Comparison of ENCODE assay signal across 14 mouse cellular contexts in the genomic region with DNA sequence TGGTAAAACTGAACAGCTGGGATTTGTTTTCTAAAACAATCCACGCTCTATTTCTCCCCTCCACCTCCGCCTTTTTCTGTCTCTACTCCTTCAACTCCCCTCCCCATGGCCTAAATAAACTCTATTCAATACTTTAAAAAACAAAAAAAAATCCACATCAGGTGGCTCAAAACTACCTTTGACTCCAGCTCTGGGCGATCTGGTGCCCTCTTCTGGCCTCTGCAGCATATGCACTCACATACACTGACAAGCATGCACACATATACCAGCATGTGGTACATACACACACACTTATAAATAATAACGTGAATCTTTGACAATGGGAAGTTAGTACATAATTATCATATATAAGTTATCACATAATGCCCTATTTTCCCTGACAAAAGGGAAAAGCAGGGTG. TPM values are rescaled to one million over a fixed set of nuclear protein-coding genes. Genes with fewer than 3 reads are reported as not detected.
DNase-seq lines count a peak whose midpoint lies in the region; ATAC-seq and TF ChIP-seq lines count a peak whose summit lies in the region.
"Had no signal": no experiment of that assay in that cellular context is flagged by ENCODE, and none has a peak within 500 bp of the region (broad histone marks: within the 10 kb centered on the region; RNA-seq: fewer than 3 reads in every experiment).

No protein-coding gene starts in this region.

- no peak overlapping the region for H3K9ac ChIP-seq in liver, embryonic 14.5 days (replicated peaks)
- no peak overlapping the region for H3K9ac ChIP-seq in liver, embryonic 11.5 days (ENCODE audit: low read depth, low read length)
- no peak overlapping the region for H3K9ac ChIP-seq in CH12.LX (ENCODE audit: insufficient read depth, low read depth)
- no peak overlapping the region for H3K9ac ChIP-seq in MEL (ENCODE audit: control insufficient read depth, low read depth, low read length, poor library complexity, severe bottlenecking)
- H3K9ac ChIP-seq in stomach, postnatal 0 days (ENCODE audit: low read length) = no peak overlapping the region
- H3K9ac ChIP-seq: hindbrain, embryonic 15.5 days; liver, embryonic 15.5 days; neural tube, embryonic 15.5 days had no signal

- dilution Hi-C loops in CH12.LX (cut with MboI; ENCODE audit: extremely low pct_ligation_motif_present, extremely low pct_unique_long_range_greater_than_20kb, low sequenced_read_pairs) = no loop called here

- H3K36me3 ChIP-seq in liver, embryonic 14.5 days (replicated peaks; ENCODE audit: control insufficient read depth, insufficient read depth, low read depth) = no peaks in the 10 kb centered on the region
- no peaks in the 10 kb centered on the region for H3K36me3 ChIP-seq in liver, embryonic 11.5 days (ENCODE audit: control insufficient read depth, insufficient read depth, low read length)
- H3K36me3 ChIP-seq in CH12.LX (replicated peaks in 1 of 2; ENCODE audit: control insufficient read depth in 1 of 2, insufficient read depth in 1 of 2, low read length in 1 of 2) (no peaks in the 10 kb centered on the region), MEL (ENCODE audit: control insufficient read depth in 1 of 2, insufficient read depth in 2 of 2, low read length in 2 of 2) (peaks cover 0 to 14% of the 10 kb centered on the region in 2 experiments; a peak in 2 of 4 replicates)
- no peaks in the 10 kb centered on the region for H3K36me3 ChIP-seq in stomach, postnatal 0 days (ENCODE audit: control insufficient read depth, insufficient read depth, low read length)
- H3K36me3 ChIP-seq: hindbrain, embryonic 15.5 days; liver, embryonic 15.5 days; neural tube, embryonic 15.5 days had no signal

- H3K79me2 ChIP-seq in CH12.LX (replicated peaks; ENCODE audit: control insufficient read depth, extremely low read depth, insufficient read depth, poor library complexity, severe bottlenecking) = no peaks in the 10 kb centered on the region
- no peaks in the 10 kb centered on the region for H3K79me2 ChIP-seq in MEL (ENCODE audit: control insufficient read depth, insufficient read depth, low read length, poor library complexity)

- TF ChIP-seq RAD21 in CH12.LX (IDR thresholded peaks at IDR 0.05; ENCODE audit: low read depth, low read length) (peak; percentile 22), MEL (IDR thresholded peaks at IDR 0.05; ENCODE audit: low read depth, low read length) (peak; percentile 2; the same call in 1 of the 2 replicates)

- WGBS in liver, embryonic 14.5 days (ENCODE audit: insufficient replicate concordance) = 80% methylated on average over 4 of the region's 4 CpGs
- WGBS in liver, embryonic 11.5 days = 94% methylated on average over 4 of the region's 4 CpGs
- WGBS in stomach, postnatal 0 days = 86% methylated on average over 4 of the region's 4 CpGs

- DNase-seq in liver, embryonic 14.5 days (ENCODE audit: low read depth in 3 of 3, low spot score in 3 of 3) = no peak
- DNase-seq in liver, embryonic 11.5 days (ENCODE audit: low spot score) = no peak
- no peak for DNase-seq in CH12.LX (ENCODE audit: extremely low read depth)
- DNase-seq in MEL (ENCODE audit: low read depth, low spot score) = peak; percentile 39
- no peak for DNase-seq in stomach, postnatal 0 days (ENCODE audit: low spot score)
- DNase-seq in cerebellum, postnatal 25 days = no peak
- DNase-seq in T-cell, adult 2 months (ENCODE audit: low spot score) = no peak
- DNase-seq: cerebellum, adult 9-11 months; kidney, adult 9 months had no signal

- ATAC-seq in liver, embryonic 14.5 days (ENCODE audit: insufficient read depth) = no peak
- ATAC-seq in liver, embryonic 11.5 days (replicated peaks; ENCODE audit: low FRiP score) = no peak
- no peak for ATAC-seq in stomach, postnatal 0 days (ENCODE audit: low FRiP score, low TSS enrichment)

- H3K9me3 ChIP-seq in liver, embryonic 14.5 days (ENCODE audit: control insufficient read depth, low read length) = no peaks in the 10 kb centered on the region
- no peaks in the 10 kb centered on the region for H3K9me3 ChIP-seq in liver, embryonic 11.5 days (ENCODE audit: control insufficient read depth, low read length)
- H3K9me3 ChIP-seq in CH12.LX (replicated peaks; ENCODE audit: low read length) (peaks cover 4% of the 10 kb centered on the region), MEL (replicated peaks; ENCODE audit: insufficient read depth, low read length) (no peaks in the 10 kb centered on the region)
- no peaks in the 10 kb centered on the region for H3K9me3 ChIP-seq in stomach, postnatal 0 days (ENCODE audit: control insufficient read depth, low read length)
- H3K9me3 ChIP-seq: hindbrain, embryonic 15.5 days; liver, embryonic 15.5 days; neural tube, embryonic 15.5 days had no signal

- H3K4me2 ChIP-seq in liver, embryonic 14.5 days (ENCODE audit: low read depth) = no peak overlapping the region
- H3K4me2 ChIP-seq in liver, embryonic 11.5 days = no peak overlapping the region
- H3K4me2 ChIP-seq in CH12.LX (ENCODE audit: insufficient read depth, low read depth, poor library complexity, severe bottlenecking) = no peak overlapping the region
- no peak overlapping the region for H3K4me2 ChIP-seq in stomach, postnatal 0 days (replicated peaks; ENCODE audit: low read depth)
- H3K4me2 ChIP-seq: hindbrain, embryonic 15.5 days; liver, embryonic 15.5 days; neural tube, embryonic 15.5 days had no signal

- peak; percentile 52 for TF ChIP-seq CTCF in liver, embryonic 14.5 days (IDR thresholded peaks at IDR 0.05; ENCODE audit: low read depth)
- TF ChIP-seq CTCF in CH12.LX (conservative IDR thresholded peaks at IDR 0.05 in 1 of 2, IDR thresholded peaks at IDR 0.05 in 1 of 2; ENCODE audit: low read depth in 2 of 2, low read length in 2 of 2) = peak in 1 of 2 experiments; percentile 49; a peak in 2 of 4 replicates
- peak; percentile 30 to 55 (median 37); a peak in 5 of 6 replicates for TF ChIP-seq CTCF in MEL (IDR thresholded peaks at IDR 0.05 in 2 of 3, conservative IDR thresholded peaks at IDR 0.05 in 1 of 3; ENCODE audit: control insufficient read depth in 1 of 3, insufficient read depth in 1 of 3, low read depth in 2 of 3, low read length in 3 of 3, poor library complexity in 1 of 3, severe bottlenecking in 1 of 3)
- peak; percentile 41 for TF ChIP-seq CTCF in stomach, postnatal 0 days (IDR thresholded peaks at IDR 0.05; ENCODE audit: low read depth)

- in situ Hi-C loops in CH12.LX (cut with MboI; ENCODE audit: low pct_ligation_motif_present, low pct_unique_long_range_greater_than_20kb, low sequenced_read_pairs) = no loop called here

- H3K4me3 ChIP-seq in liver, embryonic 14.5 days (ENCODE audit: insufficient read depth in 1 of 2, low read depth in 2 of 2, low read length in 2 of 2) = no peak overlapping the region
- H3K4me3 ChIP-seq in liver, embryonic 11.5 days (ENCODE audit: low read depth, low read length) = no peak overlapping the region
- H3K4me3 ChIP-seq in CH12.LX (replicated peaks in 1 of 3; ENCODE audit: low read depth in 2 of 3, low read length in 2 of 3, poor library complexity in 1 of 3) (no peak overlapping the region), MEL (ENCODE audit: control insufficient read depth in 1 of 2, insufficient read depth in 1 of 2, low read depth in 2 of 2, low read length in 2 of 2) (no peak overlapping the region)
- no peak overlapping the region for H3K4me3 ChIP-seq in stomach, postnatal 0 days (ENCODE audit: low read depth, low read length)
- H3K4me3 ChIP-seq: hindbrain, embryonic 15.5 days; liver, embryonic 15.5 days; neural tube, embryonic 15.5 days had no signal

- H3K27me3 ChIP-seq in liver, embryonic 14.5 days (ENCODE audit: control insufficient read depth, insufficient read depth, low read length) = no peaks in the 10 kb centered on the region
- H3K27me3 ChIP-seq in liver, embryonic 11.5 days (replicated peaks; ENCODE audit: control insufficient read depth, insufficient read depth, low read length) = no peaks in the 10 kb centered on the region
- H3K27me3 ChIP-seq in CH12.LX (replicated peaks) = no peaks in the 10 kb centered on the region
- no peaks in the 10 kb centered on the region for H3K27me3 ChIP-seq in MEL (ENCODE audit: control insufficient read depth in 1 of 2, insufficient read depth in 2 of 2, low read length in 2 of 2)
- H3K27me3 ChIP-seq in stomach, postnatal 0 days (ENCODE audit: control insufficient read depth, insufficient read depth, low read length) = no peaks in the 10 kb centered on the region
- H3K27me3 ChIP-seq: hindbrain, embryonic 15.5 days; liver, embryonic 15.5 days; neural tube, embryonic 15.5 days had no signal

- TF ChIP-seq EP300 in liver, embryonic 14.5 days (IDR thresholded peaks at IDR 0.05; ENCODE audit: low read depth) = no peak
- TF ChIP-seq EP300 in CH12.LX (IDR thresholded peaks at IDR 0.05; ENCODE audit: low read length) = no peak
- no peak for TF ChIP-seq EP300 in MEL (IDR thresholded peaks at IDR 0.05; ENCODE audit: low read depth in 1 of 2, low read length in 2 of 2)
- TF ChIP-seq EP300 in stomach, postnatal 0 days (optimal IDR thresholded peaks at IDR 0.05) = no peak

- H3K4me1 ChIP-seq in liver, embryonic 14.5 days (replicated peaks; ENCODE audit: control insufficient read depth in 2 of 2, insufficient read depth in 2 of 2, low read length in 1 of 2) = peaks cover 0 to 13% of the 10 kb centered on the region in 2 experiments; a peak in 3 of 4 replicates
- H3K4me1 ChIP-seq in liver, embryonic 11.5 days (replicated peaks; ENCODE audit: control insufficient read depth, insufficient read depth, low read length) = 0 out of 2 replicates have a peak, but pooled peaks cover 4% of the 10 kb centered on the region
- peaks cover 25 to 76% of the 10 kb centered on the region in 2 experiments for H3K4me1 ChIP-seq in CH12.LX (ENCODE audit: control insufficient read depth in 1 of 2, insufficient read depth in 2 of 2)
- H3K4me1 ChIP-seq in MEL (ENCODE audit: control insufficient read depth in 1 of 2, insufficient read depth in 2 of 2, low read length in 2 of 2) = peaks cover 7 to 20% of the 10 kb centered on the region in 2 experiments
- H3K4me1 ChIP-seq in stomach, postnatal 0 days (replicated peaks; ENCODE audit: control insufficient read depth, insufficient read depth) = no peaks in the 10 kb centered on the region
- H3K4me1 ChIP-seq: hindbrain, embryonic 15.5 days; neural tube, embryonic 15.5 days had no signal

- H3K27ac ChIP-seq in liver, embryonic 14.5 days = no peak overlapping the region
- H3K27ac ChIP-seq in liver, embryonic 11.5 days (ENCODE audit: low read depth, low read length) = no peak overlapping the region
- no peak overlapping the region for H3K27ac ChIP-seq in CH12.LX (ENCODE audit: insufficient read depth, low read depth)
- no peak overlapping the region for H3K27ac ChIP-seq in MEL (ENCODE audit: control insufficient read depth, low read depth, low read length)
- no peak overlapping the region for H3K27ac ChIP-seq in stomach, postnatal 0 days (replicated peaks)
- H3K27ac ChIP-seq: hindbrain, embryonic 15.5 days; liver, embryonic 15.5 days; neural tube, embryonic 15.5 days had no signal

- TF ChIP-seq POLR2A in CH12.LX (IDR thresholded peaks at IDR 0.05; ENCODE audit: low read depth, low read length) (no peak), MEL (IDR thresholded peaks at IDR 0.05; ENCODE audit: control insufficient read depth in 1 of 2, insufficient read depth in 1 of 2, low read depth in 1 of 2, low read length in 2 of 2, poor library complexity in 1 of 2) (no peak)

RNA-seq across cellular contexts. Expression of a gene that starts 4.6 kb away (rescaled TPM):
- 0.52 and 0.90 TPM in 2 replicates for polyA plus RNA-seq in liver, embryonic 14.5 days (2012; rRNA removed)
- polyA plus RNA-seq in liver, embryonic 14.5 days (2014; fragmentation: Nextera tagmentation; extraction: Ambion mirVana) = 0.70 and 0.71 TPM in 2 replicates
- polyA plus RNA-seq in liver, embryonic 11.5 days (2014; fragmentation: Nextera tagmentation; extraction: Ambion mirVana) = 0.62 and 1.2 TPM in 2 replicates
- not detected in 2 replicates for total RNA-seq in CH12.LX (2012; rRNA removed)
- total RNA-seq in CH12.LX (2014; rRNA removed) = not detected in 2 replicates
- polyA plus RNA-seq in CH12.LX (2012; ENCODE audit: insufficient read length, low read depth) = not detected in 2 replicates
- not detected in 2 replicates for total RNA-seq in MEL (2012; rRNA removed)
- not detected for polyA plus RNA-seq in MEL (2012; ENCODE audit: insufficient read depth in 1 of 2, insufficient read length in 2 of 2, low read depth in 1 of 2, low replicate concordance in 2 of 2, missing spikeins in 1 of 2)
- polyA plus RNA-seq in stomach, postnatal 0 days (2015; fragmentation: Nextera tagmentation; extraction: Ambion mirVana) = not detected in 2 replicates
- total RNA-seq: left cerebral cortex, postnatal 14 days had no signal
- polyA plus RNA-seq: embryonic facial prominence, embryonic 11.5 days; hindbrain, embryonic 15.5 days; neural tube, embryonic 15.5 days had no signal

RNA-seq across cellular contexts. Expression of a gene that starts 9.6 kb away (rescaled TPM):
- 11.6 and 13.2 TPM in 2 replicates for polyA plus RNA-seq in liver, embryonic 14.5 days (2012; rRNA removed)
- 18.8 and 18.9 TPM in 2 replicates for polyA plus RNA-seq in liver, embryonic 14.5 days (2014; fragmentation: Nextera tagmentation; extraction: Ambion mirVana)
- 34.4 and 35.4 TPM in 2 replicates for polyA plus RNA-seq in liver, embryonic 11.5 days (2014; fragmentation: Nextera tagmentation; extraction: Ambion mirVana)
- total RNA-seq in CH12.LX (2012; rRNA removed) = 49.6 and 54.9 TPM in 2 replicates
- total RNA-seq in CH12.LX (2014; rRNA removed) = 55.1 and 64.3 TPM in 2 replicates
- 52.2 and 71.0 TPM in 2 replicates for polyA plus RNA-seq in CH12.LX (2012; ENCODE audit: insufficient read length, low read depth)
- total RNA-seq in MEL (2012; rRNA removed) = 56.1 and 59.8 TPM in 2 replicates
- 10 to 100 TPM in 1 of 2 experiments, not detected in 1; 55.9 TPM for polyA plus RNA-seq in MEL (2012; ENCODE audit: insufficient read depth in 1 of 2, insufficient read length in 2 of 2, low read depth in 1 of 2, low replicate concordance in 2 of 2, missing spikeins in 1 of 2)
- polyA plus RNA-seq in stomach, postnatal 0 days (2015; fragmentation: Nextera tagmentation; extraction: Ambion mirVana) = 8.2 TPM in 2 replicates
